Mouse (Mus musculus) MEL (cell line): ENCODE results near the gene C130032M10Rik.

Source experiments
- CTCF ChIP-seq, 3 experiments: IDR thresholded peaks in 2 of 3; conservative IDR thresholded peaks in 1 of 3; 2 replicates each; pipeline ENCODE4 v1.5.1; 2011 to 2012; ENCODE audit warnings: low read length in 3 of 3, low read depth in 2 of 3, mild to moderate bottlenecking in 2 of 3, improper control_type of control experiment in 1 of 3, inconsistent platforms in 1 of 3, mixed read lengths in 1 of 3, moderate library complexity in 1 of 3; ENCODE audit not compliant: control insufficient read depth in 1 of 3, insufficient read depth in 1 of 3, poor library complexity in 1 of 3, severe bottlenecking in 1 of 3
- JUND ChIP-seq: IDR thresholded peaks from 2 replicates; pipeline ENCODE4 v1.6.1; 2011; ENCODE audit warnings: low read depth, mild to moderate bottlenecking, improper control_type of control experiment, low read length
- POLR2A ChIP-seq, 2 experiments: IDR thresholded peaks; 2 replicates each; pipeline ENCODE4 v1.6.1; 2011 to 2012; ENCODE audit warnings: low read length in 2 of 2, mild to moderate bottlenecking in 2 of 2, control low read depth in 1 of 2, improper control_type of control experiment in 1 of 2, low read depth in 1 of 2, moderate library complexity in 1 of 2; ENCODE audit not compliant: control insufficient read depth in 1 of 2, insufficient read depth in 1 of 2, poor library complexity in 1 of 2

GRCm38 (mm10) chr9:114522501-114522900, 7.0 kb downstream of the C130032M10Rik start:
- TF ChIP-seq JUND, result no peak
- TF ChIP-seq CTCF (IDR thresholded peaks at IDR 0.05 in 2 of 3, conservative IDR thresholded peaks at IDR 0.05 in 1 of 3; ENCODE audit: control insufficient read depth in 1 of 3, insufficient read depth in 1 of 3, low read depth in 2 of 3, low read length in 3 of 3, poor library complexity in 1 of 3, severe bottlenecking in 1 of 3), result no peak
- TF ChIP-seq POLR2A (IDR thresholded peaks at IDR 0.05; ENCODE audit: control insufficient read depth in 1 of 2, insufficient read depth in 1 of 2, low read depth in 1 of 2, low read length in 2 of 2, poor library complexity in 1 of 2), result no peak
